Mouse (Mus musculus) kidney, adult 9 months (tissue): Measurements from ENCODE around the gene Sarm1.

Experiments used
- DNase-seq: peaks from one replicate; pipeline ENCODE4 v3.0.0; 2022

Sarm1 gene

DNA sequence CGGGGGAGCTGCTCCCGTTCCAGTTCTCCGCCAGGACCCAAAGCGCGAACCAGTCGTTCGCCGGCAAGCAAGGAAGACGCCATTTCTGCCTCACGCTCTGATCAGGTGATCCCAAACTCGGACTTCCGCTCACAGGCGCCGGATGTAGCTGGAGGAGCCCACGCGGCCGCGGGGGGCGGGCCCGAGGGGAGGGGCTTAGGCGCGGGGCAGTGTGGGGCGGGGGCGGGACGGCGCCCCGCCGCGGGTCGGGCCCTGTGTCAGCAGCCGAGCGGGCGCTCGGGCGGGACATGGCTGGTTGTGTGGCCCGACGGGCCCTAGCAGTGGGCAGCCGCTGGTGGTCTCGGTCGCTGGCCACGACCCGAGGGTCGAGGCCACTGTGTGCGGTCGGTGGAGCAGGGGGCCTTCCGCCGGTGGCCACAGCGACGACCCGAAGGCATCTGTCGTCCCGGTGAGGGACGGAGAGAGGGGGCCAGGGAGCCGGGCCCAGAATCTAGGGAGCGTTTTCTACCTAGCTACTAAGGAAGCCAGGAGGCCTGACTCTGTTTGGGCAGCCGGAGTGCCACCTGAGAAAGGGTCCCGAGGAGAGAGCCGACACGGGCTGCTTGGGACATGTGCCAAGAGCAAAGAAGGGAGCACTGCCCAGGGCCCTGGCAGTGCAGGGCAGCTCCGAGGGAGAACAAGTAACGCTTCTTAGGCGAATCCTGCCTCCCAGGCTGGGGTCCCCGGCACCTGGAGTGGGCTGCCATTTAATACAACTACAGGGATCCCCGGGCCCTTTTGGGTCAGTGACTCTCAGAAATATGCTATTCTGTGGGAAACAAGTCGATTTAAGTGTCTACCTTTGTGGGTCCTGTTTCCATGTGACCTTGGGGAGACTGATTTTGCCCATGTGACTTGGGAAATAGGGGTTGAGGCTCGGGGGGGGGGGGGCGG is 14.7 kb upstream of the Sarm1 start, which contains the start of the genes Tmem199 and Poldip2:
TSS of gene Tmem199 (minus strand) at position 148 of the 933 bp plus-strand sequence.
TSS of gene Poldip2 (plus strand) at position 169 of the 933 bp plus-strand sequence.
- peak; percentile 88 for DNase-seq

DNA sequence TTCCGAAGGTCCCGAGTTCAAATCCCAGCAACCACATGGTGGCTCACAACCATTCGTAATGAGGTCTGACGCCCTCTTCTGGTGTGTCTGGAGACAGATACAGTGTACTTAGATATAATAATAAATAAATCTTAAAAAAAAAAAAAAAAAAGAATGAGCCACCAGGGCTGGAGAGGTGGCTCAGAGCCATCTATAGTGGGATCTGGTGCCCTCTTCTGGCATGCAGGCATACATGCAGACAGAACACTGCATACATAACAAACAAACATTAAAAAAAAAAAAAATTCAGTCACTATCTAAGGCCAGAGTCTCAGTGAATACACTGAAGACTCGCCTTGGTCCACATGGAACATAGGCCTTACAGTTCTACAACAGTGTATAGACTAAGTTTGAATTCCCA is 11.6 kb upstream of the Sarm1 start:
- no peak for DNase-seq

DNA sequence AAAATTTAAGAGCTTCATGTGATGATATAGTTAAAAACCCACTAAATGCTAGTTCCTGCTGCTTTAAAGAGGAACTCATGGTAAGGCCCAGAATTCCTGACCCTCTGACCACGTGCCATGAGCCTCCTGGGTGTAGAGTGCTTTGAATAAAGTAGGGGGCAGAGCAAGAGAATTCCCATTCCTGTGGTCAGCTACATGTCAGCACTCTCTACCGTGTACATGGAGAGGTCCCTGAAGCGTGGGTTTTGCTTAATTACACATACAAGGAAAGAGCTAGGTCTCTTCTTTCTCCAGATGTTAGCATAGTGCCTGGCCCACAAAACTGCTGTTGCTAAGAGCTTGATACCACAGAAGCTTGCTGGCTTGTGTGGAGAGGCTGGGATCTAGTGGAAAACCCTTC is 7.9 kb upstream of the Sarm1 start:
- no peak for DNase-seq

DNA sequence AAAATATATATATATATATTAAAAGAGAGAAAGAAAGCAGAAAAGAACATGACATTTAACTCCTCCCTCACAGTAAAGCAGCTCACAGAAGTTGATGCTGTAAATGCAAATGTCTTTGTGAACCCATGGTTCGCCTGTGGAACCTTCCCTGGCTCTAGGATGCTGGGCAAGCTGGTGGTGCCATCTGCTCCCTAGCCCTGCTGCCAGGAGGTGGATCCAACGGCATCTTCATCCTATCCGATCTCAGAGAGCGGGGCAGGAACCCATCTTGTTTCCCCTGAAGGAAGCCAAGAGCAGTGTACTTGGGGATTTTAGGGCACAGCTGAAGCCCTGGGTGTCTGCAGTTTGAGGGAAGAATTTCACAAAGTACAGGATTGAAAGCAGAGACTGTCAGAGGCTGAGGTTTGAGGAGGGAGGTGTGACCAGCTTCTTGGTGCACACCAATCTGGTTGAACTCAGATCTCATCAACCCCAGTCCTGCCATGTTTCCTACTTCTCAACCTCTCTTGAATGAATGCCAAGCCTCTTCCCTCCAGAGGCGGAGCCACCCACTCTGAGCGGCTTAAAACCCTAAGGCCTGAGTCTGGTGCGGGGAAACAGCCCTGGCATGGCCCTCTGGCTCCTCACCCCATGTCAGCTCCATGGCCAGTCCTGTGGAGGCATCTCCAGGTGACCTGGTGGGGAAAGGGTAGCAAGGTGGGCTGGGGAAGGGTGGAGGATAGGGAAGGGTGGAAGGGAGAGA is 5.5 kb upstream of the Sarm1 start, which contains the start of gene Sebox:
TSS of gene Sebox (plus strand) at position 539 of the 742 bp plus-strand sequence.
- DNase-seq, result no peak

DNA sequence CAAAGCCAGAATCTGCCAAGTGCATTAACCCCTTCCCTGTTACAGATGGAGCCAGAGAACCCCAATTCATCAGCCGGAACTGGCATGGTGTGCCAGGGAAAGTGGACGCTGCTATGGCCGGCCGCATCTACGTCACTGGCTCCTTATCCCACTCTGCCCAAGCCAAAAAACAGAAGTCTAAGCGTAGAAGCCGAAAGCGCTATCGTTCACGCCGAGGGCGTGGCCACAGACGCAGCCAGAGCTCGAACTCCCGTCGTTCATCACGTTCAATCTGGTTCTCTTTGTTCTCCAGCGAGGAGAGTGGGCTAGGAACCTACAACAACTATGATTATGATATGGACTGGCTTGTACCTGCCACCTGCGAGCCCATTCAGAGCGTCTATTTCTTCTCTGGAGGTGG is 4.0 kb upstream of the Sarm1 start:
- DNase-seq, result no peak

DNA sequence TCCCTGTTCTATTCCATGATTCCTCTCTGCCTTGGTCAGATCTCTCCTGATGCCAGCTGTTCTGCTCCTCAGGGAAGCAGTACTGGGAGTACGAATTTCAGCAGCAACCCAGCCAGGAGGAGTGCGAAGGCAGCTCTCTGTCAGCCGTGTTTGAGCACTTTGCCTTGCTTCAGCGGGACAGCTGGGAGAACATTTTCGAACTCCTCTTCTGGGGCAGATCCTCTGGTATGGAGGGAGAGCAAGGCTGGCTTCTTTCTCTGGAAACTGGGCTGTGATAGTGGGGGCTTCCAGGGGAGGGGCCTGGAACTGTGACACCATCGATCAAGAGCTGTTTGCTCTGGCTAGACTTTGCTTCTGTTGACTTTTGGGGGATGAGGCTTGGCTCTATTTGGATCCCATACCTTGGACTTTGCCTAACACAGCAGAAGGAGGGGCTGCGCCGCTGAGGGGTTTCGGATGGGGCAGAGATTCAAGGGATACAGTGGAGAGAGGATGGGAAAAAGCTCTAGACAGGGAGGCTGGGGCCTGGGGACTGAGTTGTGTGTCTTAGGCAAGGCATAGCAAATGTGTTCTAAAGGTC is 3.2 kb upstream of the Sarm1 start:
- no peak for DNase-seq

DNA sequence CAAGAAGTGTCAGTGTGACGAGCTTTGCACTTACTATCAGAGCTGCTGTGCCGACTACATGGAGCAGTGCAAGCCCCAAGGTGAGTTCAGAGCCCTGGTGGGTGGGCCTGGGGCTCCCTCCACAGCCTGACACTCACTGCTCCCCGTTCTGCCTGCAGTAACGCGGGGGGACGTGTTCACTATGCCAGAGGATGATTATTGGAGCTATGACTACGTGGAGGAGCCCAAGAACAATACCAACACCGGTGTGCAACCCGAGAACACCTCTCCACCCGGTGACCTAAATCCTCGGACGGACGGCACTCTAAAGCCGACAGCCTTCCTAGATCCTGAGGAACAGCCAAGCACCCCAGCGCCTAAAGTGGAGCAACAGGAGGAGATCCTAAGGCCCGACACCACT is 2.0 kb upstream of the Sarm1 start:
- no peak for DNase-seq

DNA sequence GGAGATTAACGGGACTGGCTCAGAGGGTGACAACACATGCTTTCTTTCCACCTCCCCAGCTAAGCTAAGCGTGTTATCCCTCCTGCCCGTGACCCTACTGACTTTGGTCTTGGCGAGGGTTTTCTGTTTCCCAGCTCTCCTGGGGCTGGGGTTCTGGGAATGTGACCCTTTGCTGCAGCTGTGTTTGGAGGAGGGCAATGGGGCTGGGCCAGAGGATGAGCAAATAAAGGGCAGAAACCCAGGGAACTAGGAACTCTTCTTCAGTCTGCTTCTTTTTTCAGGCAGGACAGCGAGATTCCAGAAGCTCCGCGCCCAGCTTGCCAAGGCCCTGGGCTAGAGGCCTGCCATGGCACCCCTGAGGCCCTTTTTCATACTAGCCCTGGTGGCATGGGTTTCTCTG is 1.4 kb upstream of the Sarm1 start, which contains the start of gene Vtn:
TSS of gene Vtn (plus strand) at position 88 of the 400 bp plus-strand sequence.
- no peak for DNase-seq

DNA sequence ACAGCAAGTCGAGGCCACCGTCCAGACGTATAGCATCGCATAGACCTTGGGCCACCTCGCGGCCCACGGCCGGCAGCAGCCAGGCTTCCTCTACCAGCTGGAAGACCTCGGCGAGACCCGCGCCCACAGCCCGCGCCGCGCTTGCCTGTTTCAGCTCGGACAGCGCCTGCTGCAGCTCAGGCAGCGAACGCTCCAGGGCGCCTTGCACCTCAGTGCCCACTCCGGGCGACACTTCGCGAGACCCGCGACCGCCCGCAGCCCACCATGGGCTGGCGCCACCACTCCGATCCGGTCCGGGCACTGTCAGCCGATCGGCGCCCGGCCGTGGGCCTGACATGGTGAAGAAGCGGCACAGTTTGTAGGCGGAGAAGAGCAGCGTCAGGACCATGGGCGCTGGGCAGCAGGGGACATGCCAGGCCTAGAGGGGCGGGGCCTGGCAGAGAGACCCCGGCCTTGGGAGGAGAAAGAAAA is 448 bp downstream of the Sarm1 start:
- no peak for DNase-seq

DNA sequence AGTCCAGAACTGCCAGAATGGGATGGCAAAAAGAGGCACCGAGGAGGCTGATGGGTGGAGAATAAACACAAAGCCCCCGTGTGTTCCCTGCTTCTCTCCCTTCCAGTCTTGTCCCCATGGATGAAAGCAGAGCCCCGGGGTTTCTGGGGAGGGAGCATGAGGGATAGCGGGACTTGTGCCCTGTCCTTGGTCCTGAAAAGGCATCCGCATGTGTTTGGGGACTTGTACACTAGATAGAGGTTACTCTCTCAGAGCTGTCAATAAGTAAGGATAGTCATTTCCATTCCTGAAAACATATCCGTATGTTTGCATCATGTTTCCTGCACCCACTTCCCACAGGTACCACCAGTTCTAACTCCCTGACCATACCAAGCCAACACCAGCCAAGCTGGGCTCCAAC is 1.6 kb downstream of the Sarm1 start:
- no peak for DNase-seq

DNA sequence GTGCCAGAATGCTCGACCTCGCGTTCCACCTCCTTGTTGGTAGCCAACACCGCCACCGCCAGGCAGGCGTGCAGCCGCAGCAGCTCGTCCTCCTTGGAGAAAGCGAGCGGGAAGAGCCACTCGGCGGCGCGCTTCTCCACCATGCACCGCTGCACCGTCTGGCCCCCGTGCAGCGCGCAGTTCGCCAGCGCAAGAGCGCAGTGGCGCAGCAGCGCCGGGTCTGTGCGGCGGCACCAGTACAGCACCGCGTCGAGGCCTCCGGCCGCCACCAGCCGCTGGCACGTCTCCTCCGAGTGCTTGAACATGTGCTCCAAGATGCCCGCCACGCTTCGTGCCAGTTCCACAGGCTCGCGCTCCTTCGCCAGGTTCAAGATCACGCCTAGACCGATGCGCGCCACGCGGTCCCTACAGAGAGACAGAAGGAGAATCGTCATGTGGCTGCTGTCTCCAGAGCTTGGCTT is 6.7 kb downstream of the Sarm1 start:
- DNase-seq, result no peak

DNA sequence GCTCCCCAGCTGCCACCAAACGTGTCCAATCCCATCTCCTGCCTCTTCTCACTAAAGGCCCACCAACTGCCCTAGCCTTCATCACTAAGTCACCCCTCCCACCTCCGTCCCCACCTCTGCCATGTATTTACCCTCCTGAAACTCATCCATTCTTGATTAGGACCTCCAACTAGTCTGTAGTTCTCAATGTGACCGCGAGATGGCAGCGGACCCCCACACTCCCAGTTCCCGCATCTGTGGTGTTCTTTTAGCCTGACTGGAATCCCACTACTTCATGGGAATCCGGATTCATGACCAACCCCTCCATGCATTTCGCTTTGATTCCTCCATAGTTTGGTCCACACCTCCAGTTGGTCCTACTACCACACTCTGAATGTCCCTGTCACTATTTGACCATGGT is 9.4 kb downstream of the Sarm1 start:
- DNase-seq, result peak; percentile 75

DNA sequence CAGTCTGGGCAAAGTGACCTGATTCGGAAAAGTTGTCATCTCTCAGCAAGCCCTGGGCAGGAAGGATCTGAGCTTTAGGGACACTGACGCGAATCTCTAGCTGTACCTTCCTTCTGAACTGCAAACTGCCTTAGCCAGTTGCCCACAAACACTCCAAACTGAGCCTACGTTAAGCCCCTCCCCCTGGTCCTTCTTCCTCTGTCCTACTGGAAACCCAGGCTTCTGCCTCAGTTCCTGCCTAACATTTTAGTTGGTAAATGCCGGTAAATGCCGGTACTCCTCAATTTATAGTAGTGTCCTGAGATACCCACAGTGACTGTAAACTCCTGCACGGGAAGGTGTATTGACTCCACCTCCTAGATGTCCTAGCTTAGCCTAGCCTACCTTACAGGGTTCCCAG is 13.9 kb downstream of the Sarm1 start:
- DNase-seq, result no peak

DNA sequence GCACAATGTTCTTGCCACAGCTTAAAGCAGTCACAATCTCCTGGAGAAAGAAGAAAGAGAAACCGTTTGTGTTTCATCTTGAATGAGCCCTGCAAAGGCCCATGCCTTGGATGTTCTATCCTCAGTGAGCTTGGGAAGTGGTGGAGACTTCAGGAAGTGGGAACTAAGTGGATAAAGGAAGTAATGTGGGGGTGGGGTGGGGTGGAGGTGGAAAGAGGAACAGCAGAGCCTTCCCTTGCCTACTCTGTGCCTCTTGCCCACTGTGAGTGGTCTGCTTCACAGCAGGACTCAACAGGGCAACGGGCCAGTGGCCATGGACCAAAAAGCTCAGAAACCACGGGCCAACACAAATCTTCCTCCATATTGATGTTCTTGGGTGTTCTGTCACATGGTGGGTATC is 22.3 kb downstream of the Sarm1 start:
- DNase-seq, result no peak

DNA sequence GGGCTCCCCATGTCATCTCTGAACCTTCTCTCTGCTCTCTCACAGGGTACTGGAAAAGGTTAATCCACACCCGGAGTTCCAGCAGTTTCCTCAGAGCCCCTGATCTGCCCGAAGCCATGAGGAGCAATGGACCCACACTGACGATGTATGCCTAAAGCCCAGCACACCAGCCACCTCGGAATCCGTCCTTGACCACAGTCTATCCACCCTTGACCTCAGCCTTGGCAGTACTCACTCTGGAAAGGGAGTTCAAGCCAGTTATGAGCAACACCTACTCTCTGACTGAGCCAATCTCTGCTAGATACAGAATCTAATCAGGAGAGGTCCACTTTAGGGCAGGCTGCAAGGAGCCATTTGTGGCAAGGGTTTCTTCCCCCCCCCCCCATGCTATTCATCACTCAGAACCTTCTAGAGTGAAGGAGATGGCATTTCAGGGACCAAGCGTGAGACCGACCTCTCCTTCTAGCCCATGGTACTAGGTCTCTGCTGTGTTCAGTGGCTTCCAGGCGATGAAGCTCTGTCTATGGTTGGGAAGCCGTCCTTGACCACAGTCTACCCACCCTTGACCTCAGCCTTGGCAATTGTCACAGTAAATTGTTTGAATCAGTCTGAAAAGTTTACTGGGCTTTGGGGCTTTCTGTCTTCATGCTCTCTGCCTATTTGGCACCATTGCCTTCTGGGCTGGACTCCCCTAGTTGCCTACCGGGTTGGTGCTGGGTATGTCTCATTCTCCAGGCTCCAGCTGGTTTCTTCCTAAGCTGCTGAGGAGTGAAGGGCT is 26.0 kb downstream of the Sarm1 start:
- no peak for DNase-seq

DNA sequence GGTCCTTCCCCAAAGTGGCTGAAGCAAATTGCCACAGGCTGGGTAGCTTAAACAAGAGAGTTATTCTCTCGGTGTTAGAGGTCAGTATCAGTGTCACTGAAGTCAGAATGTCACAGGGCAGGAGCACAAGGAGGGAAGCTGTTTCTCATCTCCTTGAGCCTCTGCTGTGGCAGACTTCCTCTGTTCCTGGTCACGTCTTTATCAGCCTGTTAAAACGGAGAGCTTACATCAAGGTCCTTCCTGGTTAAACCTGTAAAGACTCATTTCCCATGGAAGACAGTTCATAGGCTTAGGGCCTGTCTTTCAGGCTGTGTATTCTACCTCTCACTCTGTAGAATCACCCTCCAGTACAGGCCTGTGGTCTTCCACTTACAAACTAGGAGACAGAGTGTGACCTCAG is 29.6 kb downstream of the Sarm1 start:
- DNase-seq, result no peak

DNA sequence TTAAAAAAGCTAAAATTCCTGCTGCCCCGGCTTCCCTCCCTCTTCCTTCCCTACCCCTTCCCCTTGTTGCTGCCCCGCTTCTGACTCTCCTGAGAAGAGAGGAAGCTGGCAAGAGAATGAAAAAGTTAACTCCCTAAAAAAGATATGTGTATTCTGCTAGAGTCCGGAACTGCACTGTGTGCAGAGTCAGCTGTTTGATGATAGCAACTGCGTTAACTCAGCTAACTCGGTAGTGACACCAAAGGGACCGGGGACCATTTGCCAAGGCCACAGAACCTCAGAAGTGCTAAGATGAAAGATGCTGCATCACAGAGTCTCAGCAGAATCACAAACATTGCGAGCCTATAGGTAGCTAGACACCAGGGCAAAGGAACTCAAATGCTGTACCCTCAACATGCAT is 30.0 kb downstream of the Sarm1 start:
- no peak for DNase-seq

DNA sequence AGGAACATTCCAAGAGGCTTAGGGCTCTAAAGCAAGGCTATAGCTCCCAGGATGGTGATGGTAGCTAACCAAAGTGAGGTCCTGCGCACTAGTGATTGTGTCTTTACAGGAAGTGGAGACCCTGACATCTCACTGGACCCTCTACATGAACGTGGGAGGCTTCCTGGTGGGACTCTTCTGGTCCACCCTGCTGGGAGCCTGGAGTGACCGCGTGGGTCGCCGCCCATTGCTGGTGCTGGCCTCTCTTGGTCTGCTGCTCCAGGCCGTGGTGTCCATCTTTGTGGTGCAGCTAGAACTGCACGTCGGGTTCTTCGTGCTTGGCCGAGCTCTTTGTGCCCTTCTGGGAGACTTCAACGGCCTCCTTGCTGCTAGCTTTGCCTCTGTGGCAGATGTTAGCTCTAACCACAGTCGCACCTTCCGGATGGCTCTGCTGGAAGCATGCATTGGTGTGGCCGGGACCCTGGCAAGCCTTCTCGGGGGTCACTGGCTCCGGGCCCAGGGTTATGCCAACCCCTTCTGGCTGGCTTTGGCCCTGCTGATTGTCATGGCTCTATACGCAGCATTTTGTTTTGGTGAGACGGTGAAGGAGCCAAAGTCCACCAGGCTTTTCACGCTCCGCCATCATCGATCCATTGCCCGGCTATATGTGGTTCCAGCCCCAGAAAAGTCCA is 31.2 kb downstream of the Sarm1 start:
- DNase-seq, result no peak

DNA sequence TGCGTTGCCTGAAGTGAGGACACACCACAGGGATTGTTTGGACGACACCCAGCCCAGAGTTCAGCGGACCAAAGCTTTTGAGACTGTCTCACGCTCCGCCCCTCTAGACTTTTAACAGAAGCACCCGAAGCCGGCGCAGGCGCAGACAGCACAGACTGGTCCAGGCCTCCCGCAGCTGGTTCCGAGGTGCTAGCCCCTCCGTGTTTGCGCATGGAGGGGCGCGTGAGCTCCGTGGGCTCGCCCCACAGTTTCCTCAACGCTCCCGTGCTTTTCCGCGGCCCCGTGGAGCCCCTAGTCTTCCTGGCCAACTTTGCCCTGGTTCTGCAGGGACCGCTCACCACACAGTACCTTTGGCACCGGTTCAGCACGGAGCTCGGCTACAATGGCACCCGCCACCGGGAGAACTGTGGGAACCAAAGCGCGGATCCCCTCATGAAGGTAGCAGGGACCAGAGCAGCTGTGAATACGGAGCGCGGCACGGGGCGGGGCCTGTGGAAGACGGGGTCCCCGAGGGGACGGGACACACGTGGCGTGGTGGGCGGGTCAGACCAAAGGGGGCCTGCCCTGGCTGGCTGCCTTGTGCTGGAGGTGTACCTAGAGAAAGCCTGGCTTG is 31.9 kb downstream of the Sarm1 start, which contains the start of gene Slc46a1:
TSS of gene Slc46a1 (plus strand) at position 130 of the 613 bp plus-strand sequence.
- peak; percentile 90 for DNase-seq

DNA sequence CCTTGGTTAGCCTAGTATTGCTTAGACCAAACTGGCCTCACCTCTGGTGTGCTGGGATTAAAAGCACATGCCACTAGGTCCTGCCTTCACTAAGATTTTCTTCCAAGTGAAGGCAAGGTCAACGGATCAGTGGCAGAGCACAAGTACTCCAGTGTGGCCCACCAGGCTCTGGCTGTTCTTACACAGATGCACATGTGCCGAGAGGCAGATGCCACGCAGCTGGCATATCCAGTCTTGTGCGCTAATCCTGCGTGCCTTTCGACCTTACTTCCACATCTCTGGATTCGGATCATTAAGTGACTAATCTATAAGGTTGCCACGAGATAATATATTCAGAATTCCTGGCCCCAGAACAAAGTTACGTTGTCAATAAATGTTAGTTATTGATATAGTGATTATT is 32.4 kb downstream of the Sarm1 start:
- DNase-seq, result no peak
